Mouse (Mus musculus) fat pad, adult 2 months (tissue): ENCODE data around the gene A730009L09Rik.

Experiments used
- DNase-seq: peaks from one replicate; pipeline ENCODE4 v3.0.0-alpha.2; 2011; ENCODE audit warnings: low read depth, low spot score; ENCODE audit errors: extremely low read depth

Gene A730009L09Rik

DNA sequence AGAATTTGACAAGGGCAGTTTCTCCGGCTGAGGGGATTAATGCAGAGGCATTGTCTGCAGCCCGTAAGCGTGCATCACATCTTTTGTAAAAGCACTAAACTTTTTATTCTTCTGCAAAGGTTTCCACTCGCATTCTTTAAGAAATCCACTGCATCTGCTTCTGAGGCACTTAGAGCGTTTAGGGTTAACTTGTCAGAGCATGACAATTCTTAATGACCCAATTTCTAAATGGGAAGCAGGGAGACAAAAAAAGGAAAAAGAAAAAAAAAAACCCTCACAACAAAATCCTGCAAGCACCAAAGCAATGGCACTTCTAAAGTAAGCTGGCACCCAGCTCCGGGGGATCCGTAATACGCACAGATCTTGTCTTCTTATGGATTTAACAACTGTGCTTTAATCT, at the start of gene A730009L09Rik:
Gene A730009L09Rik, plus strand, starts transcription at position 301 of the 400 bp plus-strand sequence.
- no peak for DNase-seq

DNA sequence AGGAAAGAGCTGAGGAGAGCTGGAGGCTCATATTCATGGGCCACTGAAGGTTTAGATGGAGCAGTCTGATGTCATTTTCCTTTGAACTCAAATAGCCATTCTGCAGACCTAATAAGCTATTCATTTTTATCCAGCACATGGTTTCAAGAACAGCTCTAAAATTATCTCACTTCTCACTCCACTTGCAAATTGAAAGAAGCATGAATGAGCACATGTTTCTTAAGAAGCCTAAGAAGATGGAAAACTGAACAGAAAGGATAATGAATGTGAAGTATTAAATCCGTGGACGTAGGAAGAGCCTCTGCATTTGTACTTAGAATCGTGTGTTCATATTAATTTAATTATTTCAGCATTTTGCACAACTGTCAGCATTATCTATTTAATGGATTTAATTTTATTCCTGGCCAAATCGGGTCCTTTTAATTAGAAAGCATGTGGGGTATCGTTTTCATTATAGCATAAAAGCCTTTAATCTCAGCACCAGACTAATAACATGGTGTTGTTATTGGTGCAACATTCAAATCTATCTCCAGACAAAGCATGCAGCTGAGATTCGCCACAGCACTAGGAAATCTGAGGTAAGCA, 49.2 kb upstream of the A730009L09Rik start:
- no peak for DNase-seq

DNA sequence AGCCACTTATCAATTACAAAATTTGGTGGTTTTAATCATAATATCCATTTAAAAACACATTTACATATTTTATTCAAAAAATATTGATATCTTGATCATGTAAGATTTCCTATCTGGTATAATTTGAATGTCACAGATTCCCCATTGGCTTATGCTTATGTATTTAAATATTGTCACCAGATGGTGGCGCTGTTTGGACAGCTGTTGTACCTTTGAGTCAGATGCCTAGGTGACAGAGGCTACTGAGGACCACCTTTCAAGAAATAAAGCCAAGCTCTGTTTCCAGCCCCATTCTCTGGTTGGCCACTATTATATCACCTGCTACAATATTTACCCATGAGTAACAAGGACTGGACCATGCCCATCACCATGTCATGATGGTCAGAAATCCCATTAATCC, 46.0 kb upstream of the A730009L09Rik start:
- DNase-seq: no peak

DNA sequence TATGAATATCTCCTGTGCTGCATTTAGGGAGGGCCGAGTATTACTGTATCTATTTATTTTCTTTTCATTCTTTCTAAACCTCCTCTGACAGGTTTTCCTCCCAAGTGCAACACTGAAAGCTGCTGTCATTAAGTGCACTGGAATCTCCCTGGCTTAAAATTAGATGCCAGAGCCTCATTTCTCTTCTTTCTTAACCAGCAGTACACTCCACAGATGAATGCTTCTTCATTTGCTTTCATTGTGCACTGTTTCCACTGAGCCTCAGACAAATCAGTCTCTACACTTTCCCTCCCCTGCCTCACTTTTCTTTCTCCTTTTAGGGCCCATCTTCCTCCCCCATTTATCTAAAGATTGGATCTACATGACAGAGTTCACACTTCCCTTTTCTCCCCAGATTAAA, 44.9 kb upstream of the A730009L09Rik start:
- no peak for DNase-seq

DNA sequence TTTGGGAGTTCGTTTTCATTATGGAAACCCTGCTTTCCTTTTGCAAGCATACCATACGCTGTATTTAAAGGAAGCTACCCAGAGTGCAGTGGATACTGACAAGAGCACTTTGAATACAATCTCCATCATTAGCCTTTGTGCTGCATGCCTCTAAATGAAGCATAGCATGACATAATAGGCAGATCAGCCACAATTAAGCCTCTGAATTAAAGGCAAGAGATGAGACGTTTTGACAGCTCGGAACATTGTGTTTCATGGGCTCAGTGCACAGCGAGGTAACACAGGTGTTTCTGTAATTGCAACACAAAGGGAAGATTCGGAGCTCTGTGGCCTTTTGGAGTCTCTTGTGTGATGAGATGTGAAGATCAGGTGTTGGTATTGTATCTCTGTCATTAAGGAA, 41.5 kb upstream of the A730009L09Rik start:
- no peak for DNase-seq

DNA sequence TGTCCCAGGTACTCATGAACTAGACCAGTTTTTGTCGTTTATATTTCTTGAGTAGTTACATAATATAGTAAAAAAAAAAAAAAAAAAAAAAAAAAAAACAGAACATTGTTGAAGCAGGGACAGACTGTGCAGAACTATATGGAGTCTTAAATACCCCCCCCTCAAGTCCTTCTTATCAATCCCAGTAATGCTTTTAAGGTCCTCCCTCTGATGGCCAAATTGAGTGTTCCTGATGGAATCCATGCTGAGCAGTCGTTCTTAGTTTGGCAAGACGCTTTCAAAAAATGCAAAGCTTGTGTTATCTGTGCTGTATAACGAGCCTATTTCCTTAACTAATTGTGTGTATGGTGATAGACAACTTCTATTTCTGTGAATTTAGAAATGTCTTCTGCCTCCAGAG, 40.2 kb upstream of the A730009L09Rik start:
- DNase-seq: no peak

DNA sequence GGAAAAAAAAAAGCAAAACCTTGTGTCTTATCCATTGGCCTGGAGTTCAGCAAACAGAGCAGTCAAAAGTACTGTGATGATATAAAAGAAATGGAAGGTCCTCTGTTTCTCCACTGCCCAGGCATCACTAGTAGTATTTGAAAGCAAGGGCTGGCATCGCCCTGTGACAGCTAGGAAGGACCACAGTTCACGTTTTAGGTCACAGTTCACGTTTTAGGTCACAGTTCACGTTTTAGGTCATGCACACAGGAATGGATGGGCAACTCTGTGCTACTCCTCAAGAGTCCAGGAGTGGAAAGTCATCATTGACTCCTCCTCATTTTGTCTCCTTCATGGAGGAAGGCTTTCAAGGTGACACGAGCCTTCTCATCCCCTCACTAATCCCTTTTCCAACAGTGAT, 38.0 kb upstream of the A730009L09Rik start:
- DNase-seq: no peak

DNA sequence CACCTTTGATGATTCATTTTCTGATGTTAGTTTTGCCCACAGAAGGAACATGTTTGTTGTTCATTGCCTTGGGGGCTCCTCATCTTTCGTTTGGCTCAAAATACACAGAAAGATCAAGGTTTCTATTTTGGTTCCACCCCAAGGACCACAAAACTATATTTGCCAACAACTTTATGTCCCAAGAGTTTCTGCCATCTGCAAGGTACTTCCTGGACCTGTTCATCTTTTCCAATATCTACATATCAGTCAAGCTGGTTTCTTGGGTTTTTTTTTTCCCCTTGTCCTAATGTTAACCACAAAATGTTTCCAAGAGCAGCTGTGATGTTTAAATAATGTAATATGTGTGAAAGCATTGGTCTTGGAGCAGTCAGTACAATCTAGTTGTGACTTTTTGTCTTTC, 37.4 kb upstream of the A730009L09Rik start:
- DNase-seq: no peak

DNA sequence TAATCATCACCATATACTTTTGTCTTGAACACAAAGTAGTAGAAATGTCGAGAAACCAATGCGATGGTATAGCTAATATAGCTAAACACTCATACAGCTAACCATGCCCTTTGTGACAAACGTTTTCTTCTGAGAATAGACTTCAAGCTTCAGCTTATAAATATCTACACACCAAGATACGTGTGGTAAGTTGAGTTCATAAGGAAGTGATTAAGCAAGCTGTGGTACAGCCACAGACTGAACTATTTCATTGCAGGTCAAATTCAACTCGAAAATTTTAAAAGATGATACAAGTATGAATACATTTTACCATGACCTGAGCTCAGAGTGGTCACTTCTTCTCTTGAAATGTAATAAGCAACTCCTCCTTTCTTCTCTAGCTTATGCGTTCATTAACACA, 37.0 kb upstream of the A730009L09Rik start:
- DNase-seq: no peak

DNA sequence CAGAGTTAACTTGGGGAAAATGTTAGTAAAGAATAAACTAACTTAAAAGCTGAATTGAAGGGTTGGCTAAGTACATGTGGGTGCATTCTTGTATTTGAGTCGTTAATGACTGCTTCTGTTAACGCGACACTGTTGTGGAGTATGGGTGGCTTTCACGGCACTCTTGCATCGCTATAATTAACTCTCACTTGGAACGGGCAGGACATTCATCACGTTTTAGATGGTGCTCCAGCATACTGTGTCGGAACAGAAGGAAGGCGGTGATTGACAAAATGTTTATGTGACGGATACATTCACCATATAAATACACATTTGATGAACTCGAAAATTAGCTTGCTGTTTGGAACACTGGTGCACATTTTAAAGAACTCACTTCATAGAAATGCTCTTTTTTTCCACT, 29.0 kb upstream of the A730009L09Rik start:
- no peak for DNase-seq

DNA sequence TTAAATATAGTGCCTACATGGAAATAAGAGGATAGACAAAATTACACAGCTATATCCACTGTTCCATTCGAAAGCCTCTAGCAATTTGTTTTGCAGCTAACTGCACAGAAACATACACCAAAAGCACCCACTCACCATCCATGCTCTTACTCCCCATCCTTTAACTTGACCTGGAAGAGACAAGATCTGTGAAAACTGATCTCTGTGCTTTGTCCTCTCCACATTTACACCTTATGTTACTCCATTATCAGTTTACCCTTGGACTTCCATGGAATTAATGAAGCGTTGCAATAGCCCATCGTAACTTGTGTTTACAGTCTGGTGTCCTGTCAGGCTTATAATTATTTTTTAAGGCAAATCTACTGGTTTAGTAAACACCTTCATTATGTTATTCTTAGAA, 20.1 kb upstream of the A730009L09Rik start:
- DNase-seq: no peak

DNA sequence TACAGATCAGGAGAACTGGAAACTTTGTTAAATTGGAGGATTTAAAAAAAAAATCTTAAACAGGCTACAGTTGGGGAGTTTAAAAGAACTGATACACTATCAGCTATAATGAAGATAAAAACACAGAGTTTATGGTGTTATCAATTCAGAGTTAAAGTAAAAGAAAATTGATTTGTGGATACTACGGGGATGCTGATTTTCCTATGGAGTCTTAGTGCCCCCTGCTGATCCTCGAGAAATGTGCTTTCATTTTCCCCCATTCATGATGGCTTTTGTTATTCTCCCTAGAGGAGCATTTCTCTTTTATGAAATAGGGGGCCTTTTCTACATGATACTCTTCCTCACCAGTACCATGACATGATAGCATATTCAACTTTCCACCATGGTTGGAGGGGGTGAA, 19.5 kb upstream of the A730009L09Rik start:
- DNase-seq: no peak

DNA sequence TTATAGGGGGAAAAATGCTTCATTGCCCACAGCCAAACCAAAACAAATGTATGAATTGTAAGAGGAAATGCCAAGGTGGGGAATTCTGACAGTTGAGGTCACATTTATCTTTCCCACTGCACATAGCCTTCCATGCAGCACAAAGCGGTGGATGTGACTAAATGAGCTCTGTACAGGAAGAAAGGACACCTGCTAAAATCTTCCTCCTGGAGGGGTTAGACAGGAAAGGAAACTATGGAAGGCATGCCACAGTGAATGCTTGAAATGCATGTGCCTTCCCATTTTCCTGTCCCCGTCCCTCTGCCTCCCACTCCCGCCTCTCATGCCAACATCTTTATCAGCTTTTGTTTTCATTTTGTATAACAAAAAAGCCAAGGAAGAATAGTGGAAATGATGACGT, 7.2 kb upstream of the A730009L09Rik start:
- no peak for DNase-seq

DNA sequence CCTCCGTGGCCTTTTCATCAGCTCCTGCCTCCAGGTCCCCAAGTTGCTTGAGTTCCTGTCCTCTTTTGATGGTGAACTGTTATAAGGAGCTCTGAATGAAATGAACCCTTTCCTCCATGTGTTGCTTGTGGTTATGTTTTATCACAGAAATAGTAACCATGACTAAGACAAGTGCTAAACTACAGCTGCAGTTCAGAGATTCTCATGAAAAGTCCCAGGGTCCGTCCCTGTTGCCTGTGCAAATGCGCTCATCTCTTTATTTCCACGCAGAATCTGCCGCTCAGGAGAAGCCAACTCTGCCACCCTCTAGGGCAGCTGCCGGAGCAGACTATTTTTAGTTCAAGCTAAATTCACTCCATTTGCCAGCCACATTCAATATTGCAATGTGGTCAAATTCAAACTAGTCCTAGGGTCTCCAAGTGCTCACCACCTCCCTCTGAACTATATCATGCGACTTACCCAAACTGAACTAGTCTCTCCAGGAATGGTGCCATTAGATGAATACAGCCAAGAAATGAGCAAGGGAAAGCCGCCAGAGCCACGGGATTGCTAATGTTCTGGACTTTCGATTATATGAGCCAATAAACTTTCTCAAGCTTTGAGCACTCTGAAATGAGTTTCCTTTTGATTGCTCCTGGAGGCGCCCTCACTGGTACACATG, 7.2 kb downstream of the A730009L09Rik start:
- DNase-seq: no peak

DNA sequence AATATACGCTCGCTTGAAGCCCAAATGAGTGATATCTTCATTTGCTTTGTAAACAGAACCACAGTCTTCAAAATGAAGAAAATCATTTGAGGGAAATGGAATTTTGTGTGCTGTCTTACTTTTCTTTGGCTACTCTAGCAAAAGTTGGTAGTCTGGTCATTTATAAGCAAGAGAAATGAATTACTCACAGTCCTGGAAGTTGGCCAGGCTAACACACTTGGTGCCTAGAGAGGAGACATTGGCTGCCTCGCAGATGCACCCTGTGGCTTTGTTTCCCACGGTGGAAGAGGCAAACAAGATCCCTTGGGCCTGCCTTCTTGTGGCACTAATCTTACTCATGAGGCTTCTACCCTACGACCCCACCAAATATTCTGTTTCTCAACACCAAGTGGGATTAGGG, 8.1 kb downstream of the A730009L09Rik start:
- DNase-seq: no peak

DNA sequence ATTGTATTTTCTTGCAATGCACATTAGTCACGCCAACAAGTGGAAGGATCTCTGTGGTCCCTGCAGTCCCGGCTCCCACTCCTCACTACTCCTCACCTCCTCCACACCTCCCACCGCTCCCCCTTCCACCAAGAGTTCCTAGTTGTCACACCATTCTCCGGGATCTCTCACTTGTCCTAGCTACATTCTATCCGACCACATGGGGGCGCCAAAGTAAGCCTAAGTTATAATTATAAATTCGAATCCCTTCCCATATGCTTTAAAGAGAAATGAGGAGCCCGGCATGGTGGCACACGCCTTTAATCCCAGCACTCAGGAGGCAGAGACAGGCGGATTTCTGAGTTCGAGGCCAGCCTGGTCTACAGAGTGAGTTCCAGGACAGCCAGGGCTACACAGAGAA, 12.5 kb downstream of the A730009L09Rik start:
- DNase-seq: no peak

DNA sequence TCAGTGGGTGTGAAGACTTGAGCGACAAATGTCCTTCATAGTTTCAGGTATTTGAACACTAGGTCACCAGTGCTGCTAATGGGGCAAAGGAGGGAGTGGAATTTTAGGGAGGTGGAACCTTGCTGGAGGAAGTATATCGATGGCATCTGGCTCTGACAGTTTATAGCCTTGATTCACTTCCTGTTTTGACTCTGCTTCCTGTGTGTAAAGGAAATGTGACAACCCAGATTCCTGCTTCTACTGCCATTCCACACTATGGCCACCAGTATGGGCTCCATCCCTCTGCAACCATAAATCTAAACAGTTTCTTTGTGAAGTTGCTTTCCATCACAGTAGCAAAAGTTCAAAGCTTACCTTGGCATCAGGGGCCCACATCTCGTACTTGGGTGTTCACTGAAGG, 17.9 kb downstream of the A730009L09Rik start:
- DNase-seq: no peak

DNA sequence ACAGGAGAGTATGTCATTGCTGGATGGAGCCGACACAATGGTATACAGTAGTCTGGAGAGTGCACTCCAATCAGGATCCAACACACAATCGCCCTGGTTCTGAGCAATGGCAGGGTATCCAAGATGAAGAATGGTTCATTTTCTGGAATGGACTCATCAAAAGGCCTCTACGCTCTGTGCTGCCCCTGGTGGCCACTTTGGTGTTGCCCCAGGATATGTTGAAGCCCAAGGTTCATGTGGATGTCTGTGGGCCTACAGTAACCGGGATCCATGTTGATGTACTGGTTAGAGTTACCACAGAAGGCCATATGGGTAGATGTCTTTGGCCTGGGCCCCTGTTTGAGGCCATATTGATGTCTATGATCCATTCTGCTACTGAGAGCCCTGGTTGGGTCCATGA, 31.1 kb downstream of the A730009L09Rik start:
- no peak for DNase-seq

DNA sequence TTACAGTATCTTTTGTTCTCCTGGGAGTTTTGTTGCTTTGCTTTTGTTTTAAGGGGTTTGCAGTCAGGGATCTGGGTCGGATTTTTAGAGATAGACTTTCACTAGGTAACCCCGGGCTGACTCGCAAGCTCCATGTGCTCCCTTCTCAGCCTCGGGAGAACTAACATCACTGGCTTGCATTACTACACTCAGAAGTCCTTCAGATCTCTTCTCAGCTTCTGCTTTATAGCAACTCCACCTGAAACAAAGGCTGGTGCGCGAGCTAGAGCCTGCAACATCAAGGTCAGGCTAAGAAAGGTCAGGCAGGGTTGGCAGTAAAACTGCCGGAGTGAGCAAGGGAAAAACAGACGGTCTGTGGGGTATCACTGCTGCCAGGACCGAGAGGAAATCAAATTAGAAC, 34.2 kb downstream of the A730009L09Rik start:
- no peak for DNase-seq

DNA sequence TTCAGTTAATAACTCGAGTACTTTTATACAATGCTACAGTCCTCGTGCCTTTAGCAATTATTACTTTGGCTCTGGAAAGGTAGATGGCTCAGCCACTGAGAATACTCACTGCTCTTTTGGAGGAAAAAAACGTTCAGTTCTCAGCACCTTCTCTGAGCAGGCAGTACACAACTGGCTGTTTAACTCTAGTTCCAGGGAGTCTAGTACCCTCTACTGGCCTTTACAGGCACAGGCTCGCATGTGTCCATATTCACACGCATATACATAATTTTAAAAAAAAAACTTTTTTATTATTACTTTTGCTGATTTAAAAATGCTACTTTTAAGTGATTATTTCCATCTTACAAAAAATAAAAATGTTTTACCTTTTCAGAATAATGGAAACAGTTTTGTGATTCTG, 35.5 kb downstream of the A730009L09Rik start:
- DNase-seq: no peak

DNA sequence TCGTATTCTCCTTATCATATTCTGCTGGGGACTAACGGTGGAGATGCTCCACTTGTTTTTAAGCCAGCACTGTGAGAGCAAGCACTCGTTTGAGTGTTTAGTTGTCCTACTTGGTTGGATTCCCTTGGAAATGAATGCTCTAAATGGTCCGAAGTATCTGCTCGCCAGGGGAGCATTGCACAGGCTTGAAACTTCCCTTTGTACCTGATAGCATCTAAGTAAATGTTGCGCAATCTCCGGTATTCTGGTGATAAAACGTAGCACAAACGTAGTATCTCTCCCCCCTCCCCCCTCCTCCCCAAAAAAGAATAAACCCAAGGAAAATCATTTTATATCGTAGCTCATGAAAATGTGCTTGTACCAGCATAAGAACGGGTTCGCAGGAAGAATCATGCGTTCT, 39.1 kb downstream of the A730009L09Rik start:
- DNase-seq: no peak

DNA sequence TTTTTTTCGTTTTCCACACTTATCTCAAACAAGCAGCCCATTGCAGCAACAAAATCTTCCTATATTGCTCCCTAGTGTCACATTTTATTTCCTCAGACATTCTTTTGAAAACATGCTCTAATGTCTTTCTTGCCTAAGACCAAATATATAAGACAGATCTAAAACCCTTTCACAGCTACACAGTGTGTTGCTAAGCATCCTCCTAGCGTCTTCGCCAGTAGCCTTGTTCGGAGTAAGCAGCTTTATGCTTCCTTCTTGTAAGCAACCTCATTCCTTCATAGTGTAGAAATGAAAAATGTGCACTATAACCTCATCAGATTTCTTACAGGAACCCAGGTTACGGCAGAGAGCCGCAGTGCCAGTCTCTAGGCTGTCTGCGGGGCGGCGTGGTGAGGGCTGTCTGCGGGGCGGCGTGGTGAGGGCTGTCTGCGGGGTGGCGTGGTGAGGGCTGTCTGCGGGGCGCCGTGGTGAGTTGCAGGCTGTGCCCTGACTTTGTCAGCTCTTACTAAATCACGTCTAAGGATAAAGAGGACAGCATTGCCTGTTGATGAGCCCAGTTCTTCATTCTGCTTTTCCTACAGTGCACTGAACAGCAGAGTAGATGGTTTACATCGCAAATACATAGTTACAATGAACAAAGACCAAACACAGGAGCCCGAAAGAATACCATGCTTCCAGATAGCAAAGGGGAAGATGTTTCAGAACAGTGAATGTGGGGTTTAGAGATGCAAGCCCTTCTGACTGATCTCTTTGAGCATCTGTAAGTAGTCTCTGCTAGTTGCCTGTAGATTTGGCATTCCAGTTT, 43.4 kb downstream of the A730009L09Rik start:
- DNase-seq: no peak
